Mouse (Mus musculus): ENCODE data around the gene Traf4. TPM values are rescaled to one million over a fixed set of nuclear protein-coding genes. Genes with fewer than 3 reads are reported as not detected.

Traf4 gene
- polyA plus RNA-seq, 1 experiment from 2014 or later = 68.4 TPM

DNA sequence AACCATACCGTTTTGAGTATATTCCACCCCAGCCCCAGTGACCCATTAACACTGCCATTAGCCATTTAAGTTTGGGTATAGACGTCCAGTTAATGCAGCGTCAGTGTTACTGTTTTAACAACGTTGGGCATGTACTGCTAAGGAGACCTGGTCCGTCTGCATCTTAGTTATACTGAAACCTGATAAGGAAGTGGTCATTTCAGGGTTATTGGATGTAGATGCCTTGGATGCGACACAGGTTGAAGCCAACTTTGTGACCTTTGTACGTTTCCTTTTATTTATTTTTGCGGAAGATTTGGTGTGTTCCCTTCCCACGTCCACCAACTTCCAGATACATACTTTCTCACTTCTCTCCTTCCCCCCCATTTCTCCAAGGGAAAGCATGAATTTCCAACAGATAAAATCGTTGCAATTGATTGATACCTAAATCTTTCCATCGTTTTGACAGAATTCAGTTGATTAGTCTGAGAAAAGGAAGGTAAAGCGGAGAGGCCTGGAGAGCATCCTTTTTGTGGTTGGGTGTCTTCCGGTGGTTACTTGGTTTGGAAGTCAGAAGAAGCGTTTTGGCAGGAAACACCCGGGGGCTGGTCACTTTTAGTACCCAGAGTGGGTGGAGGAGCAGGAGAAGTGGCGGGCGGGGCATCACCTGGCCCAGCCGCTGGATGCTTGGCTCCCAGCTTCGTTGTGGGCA, 50.6 kb downstream of the Traf4 start:
- Histone ChIP-seq H3K9ac (replicated peaks; ENCODE audit: low read length) (peak overlapping the region; percentile 69), H3K4me2 (ENCODE audit: low read length) (peak overlapping the region; percentile 66), H3K27ac (replicated peaks; ENCODE audit: low read depth, low read length) (peak overlapping the region; percentile 94), H3K4me1 (ENCODE audit: control insufficient read depth, insufficient read depth, low read length) (peaks cover 30% of the 10 kb centered on the region), H3K36me3 (ENCODE audit: control insufficient read depth, insufficient read depth, low read length) (no peaks in the 10 kb centered on the region), H3K27me3 (ENCODE audit: control insufficient read depth, insufficient read depth, low read length) (no peaks in the 10 kb centered on the region), H3K4me3 (replicated peaks; ENCODE audit: low read depth, low read length) (peak overlapping the region; percentile 78), H3K9me3 (ENCODE audit: control insufficient read depth, low read length) (no peaks in the 10 kb centered on the region)
- DNase-seq = peak; percentile 29
- 9% methylated on average over 19 of the region's 19 CpGs for WGBS
- ATAC-seq (ENCODE audit: low FRiP score, low TSS enrichment) = no peak

DNA sequence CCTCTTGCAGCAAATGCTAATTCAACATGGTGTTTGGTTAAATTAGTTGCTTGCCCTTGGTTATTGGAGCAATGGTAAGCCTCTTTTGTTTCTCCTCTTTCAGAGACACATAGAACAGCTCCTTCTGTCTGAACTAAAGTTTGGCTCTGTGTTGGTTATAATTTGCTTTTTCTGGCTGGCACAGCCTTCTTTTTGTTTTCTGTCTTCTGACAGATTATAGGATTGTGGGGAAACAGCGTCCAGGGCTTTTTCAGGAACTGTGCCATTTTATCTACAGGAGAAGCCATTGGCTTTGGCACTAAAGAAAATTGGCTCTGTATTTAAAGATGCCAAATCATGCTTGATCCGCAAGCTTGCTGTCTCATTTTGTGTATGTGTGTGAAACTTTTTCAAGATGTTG, 51.8 kb downstream of the Traf4 start:
- Histone ChIP-seq H3K4me2 (ENCODE audit: low read length) (peak overlapping the region; percentile 66), H3K4me3 (replicated peaks; ENCODE audit: low read depth, low read length) (no peak overlapping the region), H3K27me3 (ENCODE audit: control insufficient read depth, insufficient read depth, low read length) (no peaks in the 10 kb centered on the region), H3K9me3 (ENCODE audit: control insufficient read depth, low read length) (no peaks in the 10 kb centered on the region), H3K27ac (replicated peaks; ENCODE audit: low read depth, low read length) (no peak overlapping the region), H3K36me3 (ENCODE audit: control insufficient read depth, insufficient read depth, low read length) (no peaks in the 10 kb centered on the region), H3K4me1 (ENCODE audit: control insufficient read depth, insufficient read depth, low read length) (peaks cover 27% of the 10 kb centered on the region), H3K9ac (replicated peaks; ENCODE audit: low read length) (no peak overlapping the region)
- DNase-seq (no peak), ATAC-seq (ENCODE audit: low FRiP score, low TSS enrichment) (no peak)
- WGBS = 56% methylated on average over 2 of the region's 2 CpGs

Small RNA genes lying within 50 kb of the gene (microRNA-seq; reads per million reads assigned to microRNA genes)
- not detected for gene Mir7653

Other genes with a start within 250 kb of the Traf4 start
- 121 and 124 TPM in 2 replicates for gene Sez6, start 234.8 kb downstream of the Traf4 start, polyA plus RNA-seq (2014; fragmentation: Nextera tagmentation; extraction: Ambion mirVana)
- 18.5 and 20.3 TPM in 2 replicates for gene Phf12, start 182.8 kb downstream of the Traf4 start, polyA plus RNA-seq (2014; fragmentation: Nextera tagmentation; extraction: Ambion mirVana)
- 51.3 and 62.5 TPM in 2 replicates for gene Dhrs13, start 133.3 kb downstream of the Traf4 start, polyA plus RNA-seq (2014; fragmentation: Nextera tagmentation; extraction: Ambion mirVana)
- 57.4 and 64.8 TPM in 2 replicates for gene Flot2, start 127.7 kb downstream of the Traf4 start, polyA plus RNA-seq (2014; fragmentation: Nextera tagmentation; extraction: Ambion mirVana)
- 33.2 and 35.8 TPM in 2 replicates for gene Eral1, start 85.2 kb downstream of the Traf4 start, polyA plus RNA-seq (2014; fragmentation: Nextera tagmentation; extraction: Ambion mirVana)
- 29.3 and 30.4 TPM in 2 replicates for gene Fam222b, start 70.9 kb downstream of the Traf4 start, polyA plus RNA-seq (2014; fragmentation: Nextera tagmentation; extraction: Ambion mirVana)
- 3.9 and 4.2 TPM in 2 replicates for gene Nek8, start 11.1 kb upstream of the Traf4 start, polyA plus RNA-seq (2014; fragmentation: Nextera tagmentation; extraction: Ambion mirVana)
- gene Tlcd1, start 11.1 kb upstream of the Traf4 start, polyA plus RNA-seq (2014; fragmentation: Nextera tagmentation; extraction: Ambion mirVana) = 6.4 and 6.9 TPM in 2 replicates
- 977 and 1,164 TPM in 2 replicates for gene Rpl23a, start 18.0 kb upstream of the Traf4 start, polyA plus RNA-seq (2014; fragmentation: Nextera tagmentation; extraction: Ambion mirVana)
- 51.7 and 53.3 TPM in 2 replicates for gene Rab34, start 22.8 kb upstream of the Traf4 start, polyA plus RNA-seq (2014; fragmentation: Nextera tagmentation; extraction: Ambion mirVana)
- gene Proca1, start 27.8 kb upstream of the Traf4 start, polyA plus RNA-seq (2014; fragmentation: Nextera tagmentation; extraction: Ambion mirVana) = 0.97 and 1.0 TPM in 2 replicates
- gene Sdf2, start 80.2 kb upstream of the Traf4 start, polyA plus RNA-seq (2014; fragmentation: Nextera tagmentation; extraction: Ambion mirVana) = 84.5 and 99.1 TPM in 2 replicates
- 21.2 and 29.5 TPM in 2 replicates for gene Supt6, start 80.4 kb upstream of the Traf4 start, polyA plus RNA-seq (2014; fragmentation: Nextera tagmentation; extraction: Ambion mirVana)
- gene 2610507B11Rik, start 96.2 kb upstream of the Traf4 start, polyA plus RNA-seq (2014; fragmentation: Nextera tagmentation; extraction: Ambion mirVana) = 52.8 and 72.1 TPM in 2 replicates
- gene BC030499, start 125.3 kb upstream of the Traf4 start, polyA plus RNA-seq (2014; fragmentation: Nextera tagmentation; extraction: Ambion mirVana) = 0.15 and 0.34 TPM in 2 replicates
- gene Spag5, start 135.9 kb upstream of the Traf4 start, polyA plus RNA-seq (2014; fragmentation: Nextera tagmentation; extraction: Ambion mirVana) = 5.8 and 8.7 TPM in 2 replicates
- 71.2 and 89.5 TPM in 2 replicates for gene Aldoc, start 157.4 kb upstream of the Traf4 start, polyA plus RNA-seq (2014; fragmentation: Nextera tagmentation; extraction: Ambion mirVana)
- gene Pigs, start 162.8 kb upstream of the Traf4 start, polyA plus RNA-seq (2014; fragmentation: Nextera tagmentation; extraction: Ambion mirVana) = 54.7 and 63.6 TPM in 2 replicates
- 78.3 and 98.1 TPM in 2 replicates for gene Unc119, start 177.9 kb upstream of the Traf4 start, polyA plus RNA-seq (2014; fragmentation: Nextera tagmentation; extraction: Ambion mirVana)
- not detected in 2 replicates for gene Foxn1, start 221.0 kb upstream of the Traf4 start, polyA plus RNA-seq (2014; fragmentation: Nextera tagmentation; extraction: Ambion mirVana)